Mouse (Mus musculus) gastrocnemius, postnatal 36 days (tissue): ENCODE measurements around the gene H2afj. TPM values are rescaled to one million over a fixed set of nuclear protein-coding genes. Genes with fewer than 3 reads are reported as not detected.
"Not testable (repeated sequence)": the region's sequence is repeated elsewhere in the genome, so short reads cannot be mapped to it uniquely, and the experiment has no call there.

Source experiments
- DNase-seq, 2 experiments: peaks; one replicate each; pipeline ENCODE4 v3.0.0; 2022
- intact Hi-C: fragments of 180-260 bp; cut with DNase I; formaldehyde crosslinking; loops from one replicate; pipeline ENCODE4 v1.15.1; 2025
- long read RNA-seq, 2 experiments: library from polyadenylated mRNA; stranded (forward); transcript quantifications; one replicate each; pipeline ENCODE4 v2.0.0; 2021
- total RNA-seq, 2 experiments: library from RNA; stranded (reverse); gene quantifications; 2 replicates each; pipeline ENCODE4 v1.2.3; 2021

The H2afj gene
- total RNA-seq = 10 to 100 TPM; 11.3 to 12.8 TPM
- long read RNA-seq, experiment 1, transcript H2afj-201 (1 exons, 1,831 nt) = major isoform, 72 of 72 reads
- long read RNA-seq, experiment 1, partial matches to known transcripts = 0 of 72 reads
- long read RNA-seq, experiment 1, other reads (novel, unspliced or antisense) = 0 of 72 reads
- long read RNA-seq, experiment 2, transcript H2afj-201 (1 exons, 1,831 nt) = major isoform, 97 of 97 reads
- long read RNA-seq, experiment 2, partial matches to known transcripts = 0 of 97 reads
- long read RNA-seq, experiment 2, other reads (novel, unspliced or antisense) = 0 of 97 reads

GRCm38 (mm10) chr6:136808014-136808417, at the start of gene H2afj:
Gene H2afj, plus strand, starts transcription at chr6:136808244.
- intact Hi-C loops = loop anchor here (2.0 kb wide), 1 partner anchor 19 kb away; the partner anchor contains the start of gene BC049715
- peak; percentile 96 to 100 for DNase-seq

- intact Hi-C loops = no loop called here
- DNase-seq = no peak
Observed at GRCm38 (mm10) chr6:136763912-136764311, 44.1 kb upstream of the H2afj start.

GRCm38 (mm10) chr6:136769143-136769542, 38.9 kb upstream of the H2afj start:
- no peak for DNase-seq
- intact Hi-C loops = no loop called here

- DNase-seq = no peak
- intact Hi-C loops = no loop called here
Observed at GRCm38 (mm10) chr6:136769859-136770258, 38.2 kb upstream of the H2afj start.

- DNase-seq = no peak
- intact Hi-C loops = no loop called here
Observed at GRCm38 (mm10) chr6:136776392-136776791, 31.7 kb upstream of the H2afj start.

- DNase-seq = no peak
- intact Hi-C loops = no loop called here
Observed at GRCm38 (mm10) chr6:136781377-136781986, 26.6 kb upstream of the H2afj start, which contains the start of gene Gucy2c. Gene Gucy2c, minus strand, starts transcription at chr6:136781765.

GRCm38 (mm10) chr6:136782146-136782545, 25.9 kb upstream of the H2afj start:
- intact Hi-C loops = no loop called here

GRCm38 (mm10) chr6:136782761-136783160, 25.3 kb upstream of the H2afj start:
- DNase-seq = no peak
- intact Hi-C loops = no loop called here

More at GRCm38 (mm10) chr6:136782146-136782545, 25.9 kb upstream of the H2afj start:
- no peak for DNase-seq

- intact Hi-C loops = no loop called here
- DNase-seq = peak; percentile 39 to 52
Observed at GRCm38 (mm10) chr6:136789391-136789971, 18.6 kb upstream of the H2afj start.

- no peak for DNase-seq
- intact Hi-C loops = no loop called here
Observed at GRCm38 (mm10) chr6:136792884-136793758, 14.9 kb upstream of the H2afj start.

- intact Hi-C loops = no loop called here
- DNase-seq = no peak
Observed at GRCm38 (mm10) chr6:136793831-136794525, 14.1 kb upstream of the H2afj start.

GRCm38 (mm10) chr6:136795110-136795509, 12.9 kb upstream of the H2afj start:
- intact Hi-C loops = no loop called here

GRCm38 (mm10) chr6:136795850-136796249, 12.2 kb upstream of the H2afj start:
- DNase-seq = no peak
- intact Hi-C loops = no loop called here

More at GRCm38 (mm10) chr6:136795110-136795509, 12.9 kb upstream of the H2afj start:
- no peak for DNase-seq

- DNase-seq, intact Hi-C loops: not testable (repeated sequence)
Observed at GRCm38 (mm10) chr6:136797874-136798693, 10.0 kb upstream of the H2afj start.

GRCm38 (mm10) chr6:136800710-136801109, 7.3 kb upstream of the H2afj start:
- DNase-seq = no peak
- intact Hi-C loops = no loop called here

- intact Hi-C loops = no loop called here
Observed at GRCm38 (mm10) chr6:136801274-136801673, 6.8 kb upstream of the H2afj start.

GRCm38 (mm10) chr6:136803093-136803738, 4.8 kb upstream of the H2afj start:
- intact Hi-C loops = no loop called here
- no peak for DNase-seq

More at GRCm38 (mm10) chr6:136801274-136801673, 6.8 kb upstream of the H2afj start:
- no peak for DNase-seq
